Mouse (Mus musculus) right cerebral cortex, postnatal 14 days (tissue): Measurements from ENCODE around the gene Zfp292.
A peak's percentile ranks its signal among the peaks of the same experiment; 100 is the strongest.
"Not testable (repeated sequence)": the region's sequence is repeated elsewhere in the genome, so short reads cannot be mapped to it uniquely, and the experiment has no call there.

Experiments used
- DNase-seq: peaks from one replicate; pipeline ENCODE4 v3.0.0; 2022

Zfp292 gene

DNA sequence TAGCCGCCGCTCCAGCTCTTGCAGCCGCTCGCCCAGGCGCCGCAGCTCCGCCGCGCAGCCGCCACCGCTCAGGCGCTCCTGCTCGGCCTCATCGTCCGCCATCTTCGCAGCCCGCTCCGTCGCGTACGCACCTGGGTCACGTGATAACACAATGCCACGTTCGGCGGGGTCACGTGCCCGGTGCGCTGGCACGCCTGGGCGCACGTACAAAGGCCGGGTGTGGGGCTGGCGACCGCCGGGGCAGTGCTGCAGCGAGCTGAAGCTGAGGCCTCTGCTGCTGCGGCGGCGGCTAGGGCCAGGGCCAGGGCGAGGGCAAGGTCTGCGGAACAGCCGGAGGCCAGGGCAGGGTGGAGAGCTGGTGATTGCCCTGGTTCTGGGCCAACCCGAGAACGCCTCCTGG lies at the start of gene Zfp292:
Zfp292 (minus strand) TSS at position 143 of the 400 bp plus-strand sequence.
- peak; percentile 95 for DNase-seq

DNA sequence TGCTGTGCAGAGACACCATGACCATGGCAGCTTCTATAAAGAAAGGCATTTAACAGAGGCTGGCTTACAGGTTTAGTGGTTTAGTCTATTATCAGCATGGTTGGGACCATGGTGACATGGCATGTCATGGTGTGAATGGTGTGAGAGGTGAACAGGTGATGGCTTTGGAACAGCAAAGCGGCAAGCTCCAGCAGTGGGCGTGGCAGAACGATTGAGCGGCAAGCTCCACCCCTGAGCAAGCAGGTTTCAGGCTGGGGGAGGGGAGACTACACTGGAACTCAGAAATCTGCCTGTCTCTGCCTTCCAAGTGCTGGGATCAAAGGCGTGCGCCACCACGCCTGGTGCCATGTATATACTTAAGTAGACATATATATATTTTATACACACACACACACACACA lies 45.6 kb upstream of the Zfp292 start:
- not testable (repeated sequence) for DNase-seq

DNA sequence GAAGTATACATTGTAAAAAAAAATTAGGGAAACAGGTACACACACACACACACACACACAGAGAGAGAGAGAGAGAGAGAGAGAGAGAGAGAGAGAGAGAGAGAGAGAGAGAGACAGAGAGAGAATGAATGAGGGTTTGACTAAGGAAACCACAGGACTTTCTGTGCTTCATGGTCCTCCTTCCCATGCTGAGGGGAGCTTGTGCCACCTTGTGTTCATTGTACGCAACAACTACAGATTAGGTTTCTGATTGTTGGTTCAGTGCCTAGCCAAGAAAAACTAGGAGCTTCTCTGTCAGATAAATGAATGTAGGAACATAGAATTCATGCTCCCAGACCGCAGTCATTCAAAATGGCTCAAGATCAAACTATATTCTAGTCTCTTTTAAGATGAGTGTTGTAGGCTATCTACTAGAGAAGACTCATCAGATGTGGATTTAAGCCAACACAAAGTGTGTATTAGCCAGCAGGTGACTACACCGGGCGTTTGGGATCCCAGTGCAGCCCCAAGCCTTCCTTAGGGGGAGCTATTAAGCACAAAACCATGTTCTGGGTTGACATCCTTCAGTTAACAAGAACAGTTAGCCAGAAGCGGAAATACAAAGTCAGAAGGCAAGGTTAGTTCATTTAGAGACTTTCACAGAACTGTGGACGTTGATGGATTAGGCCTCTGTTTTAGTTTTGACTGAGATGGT lies 39.6 kb upstream of the Zfp292 start:
- peak; percentile 21 for DNase-seq

DNA sequence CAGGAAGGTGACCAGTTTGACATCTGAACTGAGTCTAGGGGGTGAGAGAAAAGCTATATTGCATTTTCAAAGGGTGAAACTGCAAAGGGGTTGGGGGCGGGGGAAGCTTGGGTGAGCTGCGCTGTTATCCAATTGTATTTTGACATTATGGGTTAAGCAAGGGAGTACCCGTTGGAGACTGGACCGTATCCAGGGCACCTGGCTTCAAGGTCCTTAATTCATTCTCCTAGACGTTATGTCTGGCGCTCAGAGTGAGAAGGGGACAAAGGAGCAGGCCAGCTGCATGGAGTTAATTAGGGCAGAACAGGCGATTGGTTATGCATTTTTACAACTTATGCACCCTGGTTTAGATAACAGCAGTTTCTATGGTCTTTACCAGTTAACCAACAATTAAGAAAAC lies 34.6 kb upstream of the Zfp292 start:
- DNase-seq, result no peak

DNA sequence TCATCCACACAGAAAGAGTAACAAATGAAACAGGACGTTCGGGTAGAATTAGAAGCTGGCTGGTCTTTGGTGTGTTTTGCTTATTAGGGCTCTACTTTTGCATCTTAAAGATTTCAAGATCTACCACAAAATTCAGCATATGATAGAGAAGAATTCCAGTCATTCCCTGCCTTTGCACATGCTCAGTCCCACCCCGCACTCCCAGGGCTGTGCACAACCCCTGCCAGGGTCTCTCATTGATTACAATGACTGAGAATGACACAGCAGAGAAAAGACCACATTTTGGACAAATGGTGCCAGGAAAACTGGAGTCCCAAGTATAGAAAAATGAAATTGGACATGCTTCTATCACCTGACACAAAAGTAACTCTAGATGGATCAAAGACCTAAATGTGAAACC lies 29.4 kb upstream of the Zfp292 start:
- DNase-seq, result no peak

DNA sequence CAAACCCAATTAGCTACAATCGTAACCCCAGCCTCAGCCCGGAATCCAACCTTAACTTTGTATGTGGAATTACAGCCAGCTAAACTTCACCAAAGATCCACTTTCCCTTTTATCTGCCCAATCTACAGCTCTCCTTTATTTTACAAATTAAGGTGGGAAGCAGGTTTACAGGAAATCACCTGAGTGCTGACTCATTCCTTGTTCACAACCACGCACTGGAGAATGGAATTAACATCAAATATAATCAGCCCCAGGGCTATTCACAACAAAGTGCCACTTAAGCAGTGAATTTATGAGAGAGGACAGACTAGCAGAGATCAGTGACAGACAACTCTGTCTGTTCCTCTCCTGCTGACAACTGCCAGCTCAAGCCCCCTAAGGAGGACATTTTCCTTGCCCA lies 28.6 kb upstream of the Zfp292 start:
- no peak for DNase-seq

DNA sequence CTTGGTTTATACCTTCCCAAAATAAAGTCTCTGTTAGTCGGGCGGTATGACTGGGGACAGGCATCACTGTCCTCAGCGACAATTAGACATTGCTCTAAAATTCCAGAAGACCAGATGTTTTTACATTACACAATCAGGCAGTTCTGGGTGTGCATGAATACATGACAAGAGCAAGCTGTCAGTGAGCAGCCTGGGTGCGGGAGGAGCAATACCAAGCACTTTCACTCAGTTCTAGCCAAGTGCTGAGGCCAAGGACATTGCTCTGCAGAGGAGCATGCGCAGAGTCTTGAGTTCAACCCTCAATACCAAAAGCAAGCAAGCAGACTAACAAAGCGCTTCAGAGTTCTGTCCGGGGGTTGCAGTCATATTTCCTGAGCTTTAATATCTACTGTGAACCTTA lies 25.4 kb upstream of the Zfp292 start:
- no peak for DNase-seq

DNA sequence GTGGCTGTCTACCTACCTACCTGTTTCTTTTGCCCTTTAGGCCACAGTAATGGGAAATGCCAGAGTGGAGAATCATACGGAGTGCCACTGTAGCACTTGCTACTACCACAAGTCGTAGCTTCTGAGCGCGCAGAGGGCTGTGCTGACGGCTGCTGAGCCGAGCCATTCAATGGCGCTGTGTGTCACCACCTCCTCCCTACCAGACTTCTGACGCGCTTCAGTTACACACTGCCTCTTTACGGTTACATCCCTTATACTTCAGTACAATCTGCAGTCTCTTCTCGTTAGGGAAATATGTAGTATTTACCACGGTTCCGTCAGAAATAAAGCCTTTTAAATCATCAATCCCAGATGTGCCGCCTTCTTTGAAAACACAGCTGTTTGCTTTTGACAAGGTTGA lies 24.3 kb upstream of the Zfp292 start:
- DNase-seq, result peak; percentile 12

DNA sequence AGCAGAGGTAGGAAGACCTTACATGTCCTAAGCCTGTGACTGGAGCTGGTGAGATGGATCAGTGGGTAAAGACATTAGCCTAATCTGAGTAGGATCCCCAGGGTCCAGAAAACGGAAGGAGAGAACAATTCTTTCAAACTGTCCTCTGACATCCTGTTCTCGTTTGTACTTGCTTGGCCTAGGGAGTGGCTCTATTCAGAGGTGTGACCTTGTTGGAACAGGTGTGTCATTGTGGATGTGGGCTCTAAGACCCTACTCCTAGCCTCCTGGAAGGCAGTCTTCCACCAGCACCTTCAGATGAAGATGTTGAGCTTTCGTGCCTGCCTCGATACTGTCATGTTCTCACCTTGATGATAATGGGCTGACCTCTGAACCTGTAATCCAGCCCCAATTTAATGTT lies 23.4 kb upstream of the Zfp292 start:
- DNase-seq, result no peak

DNA sequence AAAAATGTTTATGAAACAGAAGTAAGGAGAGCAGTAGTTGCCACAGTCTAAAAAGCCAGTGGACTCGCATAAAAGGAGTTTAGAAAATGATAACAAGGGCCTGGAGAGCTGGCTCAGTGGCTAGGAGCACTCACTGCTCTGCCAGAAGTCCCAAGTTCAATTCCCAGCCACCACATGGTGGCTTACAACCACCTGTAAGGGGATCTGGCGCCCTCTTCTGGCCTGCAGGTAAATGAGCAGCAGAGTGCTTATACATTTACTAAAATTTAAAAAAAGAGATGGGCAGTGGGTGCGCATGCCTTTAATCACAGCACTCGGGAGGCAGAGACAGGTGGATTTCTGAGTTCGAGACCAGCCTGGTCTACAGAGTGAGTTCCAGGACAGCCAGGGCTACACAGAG lies 22.6 kb upstream of the Zfp292 start:
- DNase-seq, result peak; percentile 13

DNA sequence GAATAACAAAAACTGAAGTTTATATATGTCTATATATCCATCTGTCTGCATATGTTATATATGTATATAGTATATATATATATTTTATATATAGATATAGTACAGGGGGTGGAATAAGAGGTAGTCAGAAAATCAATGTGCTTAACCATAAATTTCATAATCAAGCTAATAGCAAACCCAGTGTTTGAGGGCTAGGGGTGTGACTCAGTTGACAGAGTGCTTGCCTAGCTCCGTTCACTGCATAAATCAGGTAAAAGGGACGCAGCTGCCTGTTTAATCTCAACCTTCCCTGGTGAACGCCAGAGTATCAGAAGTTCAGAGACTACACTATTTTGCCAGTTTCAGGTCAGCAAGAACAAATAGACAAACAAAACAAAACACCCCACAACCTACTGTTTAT lies 18.8 kb upstream of the Zfp292 start:
- DNase-seq, result not testable (repeated sequence)

DNA sequence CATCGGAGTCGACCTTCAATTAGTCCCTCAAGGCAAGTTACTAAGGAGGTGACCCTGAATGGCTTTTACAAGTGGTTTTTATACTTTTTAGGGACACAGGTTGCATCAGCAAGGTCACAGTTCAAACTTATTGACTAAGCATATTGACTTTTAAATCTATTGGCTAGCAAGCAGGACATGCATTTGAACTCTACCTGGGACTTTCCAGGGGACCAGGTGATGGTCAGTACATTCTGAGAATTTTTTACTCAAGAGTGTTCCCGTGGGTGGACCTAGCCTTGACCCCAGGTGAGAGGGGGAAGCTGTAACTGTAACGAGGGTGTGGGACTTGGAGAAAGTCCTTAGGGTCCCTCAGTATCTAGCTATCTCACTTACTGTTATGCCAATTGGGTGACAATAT lies 18.4 kb upstream of the Zfp292 start:
- DNase-seq, result no peak

DNA sequence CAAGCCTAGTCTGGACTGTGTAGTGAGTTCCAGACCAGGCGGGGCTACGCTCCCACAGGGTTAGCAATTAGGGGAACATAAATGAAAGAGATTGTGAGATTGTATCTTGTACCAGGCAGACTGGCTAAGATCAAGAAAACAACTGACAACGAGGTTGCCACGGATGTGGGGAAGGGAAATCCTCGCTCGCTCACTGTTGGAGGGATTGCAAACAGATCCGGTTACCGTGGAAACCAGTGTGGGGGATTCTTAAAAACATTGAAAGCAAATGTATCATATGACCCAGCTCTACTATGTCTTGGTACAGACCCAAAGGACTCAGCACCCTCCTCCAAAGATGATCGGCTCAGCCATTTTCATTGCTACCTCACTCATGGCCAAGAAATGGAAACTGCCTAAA lies 17.4 kb upstream of the Zfp292 start:
- DNase-seq, result peak; percentile 30

DNA sequence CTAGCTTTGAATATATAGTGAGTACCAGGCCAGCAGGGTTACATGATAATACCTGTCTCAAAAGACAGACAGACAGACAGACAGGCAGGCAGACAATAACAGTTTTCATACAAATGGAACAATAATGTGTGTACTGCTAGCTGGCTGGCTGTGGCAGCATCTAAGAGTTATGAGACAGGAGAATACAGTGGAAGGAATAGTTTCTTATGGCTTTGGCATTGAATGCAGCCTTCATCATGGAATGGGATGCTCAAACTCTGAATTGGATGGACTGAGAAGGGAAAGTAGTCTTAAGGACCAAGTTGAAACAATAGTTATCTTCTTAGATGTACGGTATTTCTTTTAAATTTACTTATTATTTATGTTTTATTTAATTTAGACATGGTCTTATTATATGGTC lies 16.6 kb upstream of the Zfp292 start:
- DNase-seq, result no peak

DNA sequence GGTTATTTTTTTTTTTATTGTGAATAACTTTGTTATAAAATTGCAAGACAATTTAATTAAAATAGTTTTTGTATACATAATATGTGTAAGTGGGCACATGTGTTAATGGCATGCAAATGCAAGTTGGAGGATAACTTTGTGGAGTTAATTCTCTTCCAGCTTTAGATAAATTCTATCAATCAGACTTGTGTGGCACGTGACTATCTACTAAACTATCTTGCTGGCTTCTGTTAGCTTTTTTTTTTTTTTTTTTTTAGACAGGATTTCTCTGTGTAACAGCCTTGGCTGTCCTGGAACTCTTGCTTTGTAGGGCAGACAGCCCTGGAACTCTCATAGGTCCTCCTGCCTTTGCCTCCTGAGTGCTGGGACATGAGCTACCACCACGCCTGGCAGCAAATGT lies 15.7 kb upstream of the Zfp292 start:
- DNase-seq, result no peak

DNA sequence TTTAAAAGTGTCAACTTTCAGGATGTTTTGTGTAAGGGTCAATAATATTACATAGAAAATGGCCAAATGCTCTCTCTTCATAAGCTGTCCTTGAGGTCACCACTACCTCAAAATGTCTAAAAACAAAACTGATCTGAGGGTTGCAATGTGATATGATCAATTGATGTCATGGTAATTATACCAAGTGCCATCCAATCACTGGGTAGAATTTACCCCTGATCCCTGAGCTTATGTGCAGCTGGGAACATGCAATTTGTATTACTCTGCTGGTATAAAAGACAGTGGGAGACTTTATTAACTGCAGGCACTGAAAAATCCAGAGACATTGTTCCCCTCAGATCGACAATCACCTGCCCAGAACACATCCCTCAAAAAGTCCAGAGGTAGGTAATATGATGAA lies 10.7 kb upstream of the Zfp292 start, which contains the start of gene Cga:
Cga (plus strand) TSS at position 301 of the 400 bp plus-strand sequence.
- DNase-seq, result no peak

DNA sequence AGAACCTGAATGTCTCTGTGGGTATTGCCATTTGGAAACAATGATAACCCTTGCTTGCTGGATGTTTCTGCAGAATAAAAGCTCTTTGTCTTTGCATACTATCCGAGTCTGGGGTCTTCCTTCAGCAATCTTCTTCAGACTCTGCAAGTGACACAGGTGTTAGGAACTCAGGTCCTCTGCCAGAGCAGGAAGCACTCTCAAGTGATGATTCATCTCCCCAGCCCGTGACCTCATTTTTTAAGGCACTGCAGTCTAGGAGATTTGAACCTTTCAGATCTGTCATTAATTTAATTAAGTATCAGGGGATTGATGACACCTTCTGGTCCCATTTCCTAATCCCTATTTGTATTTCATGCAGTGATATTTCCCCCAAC lies 7.0 kb upstream of the Zfp292 start:
- DNase-seq, result no peak

DNA sequence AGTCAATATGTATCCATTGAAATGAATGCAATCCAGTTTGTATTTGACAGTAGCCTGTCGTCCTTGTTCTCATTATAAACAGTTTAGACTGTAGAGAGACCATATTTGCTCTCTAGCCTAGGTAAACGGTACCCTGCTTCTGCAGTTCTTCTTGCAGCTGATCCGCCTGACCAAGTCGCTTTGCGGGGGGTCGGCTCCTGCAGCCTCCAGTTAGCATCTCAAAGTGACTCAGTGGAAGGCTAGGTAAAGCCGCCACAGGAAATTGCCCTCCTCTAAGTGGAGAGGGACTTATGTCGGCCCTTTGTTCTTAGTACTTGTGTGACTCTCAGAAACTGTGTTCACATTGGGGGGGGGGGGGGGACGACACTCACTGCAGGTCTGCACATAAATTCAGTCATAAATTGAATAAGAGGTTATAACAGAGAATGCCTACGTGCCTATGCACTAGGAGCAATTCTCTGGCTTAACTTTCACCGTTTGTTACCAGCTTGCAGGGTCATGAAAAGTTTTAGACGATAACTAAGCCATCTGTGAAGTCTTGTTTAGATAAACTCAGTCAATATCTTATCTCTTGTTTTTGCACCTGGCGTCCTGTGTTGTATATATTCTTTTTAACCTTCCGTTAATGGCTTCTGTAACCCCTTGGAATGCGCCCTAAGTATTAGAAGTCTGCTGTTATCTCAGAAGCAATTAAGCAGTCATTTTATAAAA lies 6.5 kb upstream of the Zfp292 start:
- no peak for DNase-seq

DNA sequence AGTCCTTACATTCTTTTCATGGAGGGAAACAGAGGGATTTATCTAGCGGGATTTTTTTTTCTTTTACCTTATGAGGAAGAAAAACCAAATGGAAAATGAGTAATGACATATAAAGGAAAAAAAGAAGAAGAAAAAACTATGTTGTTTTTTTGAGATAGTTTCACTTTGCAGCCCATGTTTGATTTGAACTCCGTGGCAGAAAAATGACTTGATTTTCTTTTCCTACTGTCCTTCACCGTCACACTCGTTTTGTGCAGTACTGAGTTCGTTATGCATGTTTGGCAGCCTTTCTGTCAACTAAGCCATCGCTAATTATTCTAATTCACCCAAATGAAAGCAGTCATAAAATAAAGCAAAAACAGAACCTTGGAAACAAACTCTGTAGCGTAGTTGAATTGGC lies 4.5 kb upstream of the Zfp292 start:
- DNase-seq, result no peak

DNA sequence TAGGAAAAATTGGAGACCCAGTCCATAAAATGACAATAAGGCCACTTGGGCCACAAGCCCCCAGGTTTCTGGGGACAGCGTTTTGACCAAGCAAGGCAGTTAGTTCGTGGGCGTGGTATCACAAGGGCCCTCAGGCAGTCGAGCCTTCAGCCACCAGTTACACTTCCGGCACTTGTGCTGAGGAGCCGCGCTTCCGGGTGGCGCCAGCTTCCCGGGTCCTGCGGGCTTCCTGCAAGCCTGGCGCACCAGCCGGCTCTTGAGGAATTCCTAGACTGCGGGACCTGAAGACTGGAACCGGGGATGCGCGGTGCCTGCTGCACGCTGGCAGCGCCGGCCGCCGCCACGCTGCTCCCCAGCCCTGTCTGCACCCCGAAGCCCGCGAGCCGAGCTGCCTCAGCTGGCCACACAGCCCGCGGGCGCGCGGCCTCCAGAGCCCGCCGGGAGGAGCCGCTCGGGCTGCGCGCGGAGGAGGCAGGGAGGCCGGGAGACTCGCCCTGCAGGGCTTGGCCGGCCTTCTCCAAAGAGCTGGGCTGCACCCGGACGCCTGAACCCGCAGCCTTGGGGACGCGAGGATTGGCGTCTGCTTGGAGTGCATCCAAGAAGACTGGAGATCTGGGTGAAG lies 3.8 kb upstream of the Zfp292 start:
- peak; percentile 79 for DNase-seq

DNA sequence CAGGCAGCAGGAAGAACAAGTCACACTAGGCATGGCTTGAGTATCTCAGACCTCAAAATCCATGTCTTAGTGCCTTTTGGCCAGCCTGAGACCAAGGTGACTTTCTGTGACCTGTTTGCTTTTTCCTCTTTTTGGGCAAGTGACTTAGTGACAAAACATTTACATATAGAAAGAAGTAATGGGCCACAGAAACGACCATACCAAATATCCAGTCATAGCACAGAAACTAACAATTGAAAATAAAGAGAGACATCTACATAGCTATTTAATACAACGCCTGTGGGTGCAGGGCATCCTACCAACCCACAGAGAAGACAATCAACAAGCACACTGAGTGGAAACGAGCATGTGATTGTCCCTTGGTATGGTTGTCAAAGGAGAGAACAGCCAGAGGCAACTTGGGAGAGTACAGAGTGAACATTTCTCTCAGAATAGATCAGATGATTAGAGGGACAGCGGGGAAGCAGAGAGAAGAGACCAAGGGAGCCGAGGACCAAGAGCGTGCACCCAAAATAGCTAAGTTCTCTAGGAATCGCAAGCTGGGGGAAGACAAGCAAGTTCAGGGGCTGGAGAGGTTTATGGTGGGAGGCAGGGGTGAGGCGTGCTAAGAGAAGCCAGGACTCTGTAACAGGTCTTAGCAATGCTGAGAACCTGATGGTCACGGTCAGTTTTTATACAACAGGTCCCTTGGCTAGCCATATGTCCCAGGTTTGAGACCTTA lies 3.0 kb upstream of the Zfp292 start:
- DNase-seq, result no peak

DNA sequence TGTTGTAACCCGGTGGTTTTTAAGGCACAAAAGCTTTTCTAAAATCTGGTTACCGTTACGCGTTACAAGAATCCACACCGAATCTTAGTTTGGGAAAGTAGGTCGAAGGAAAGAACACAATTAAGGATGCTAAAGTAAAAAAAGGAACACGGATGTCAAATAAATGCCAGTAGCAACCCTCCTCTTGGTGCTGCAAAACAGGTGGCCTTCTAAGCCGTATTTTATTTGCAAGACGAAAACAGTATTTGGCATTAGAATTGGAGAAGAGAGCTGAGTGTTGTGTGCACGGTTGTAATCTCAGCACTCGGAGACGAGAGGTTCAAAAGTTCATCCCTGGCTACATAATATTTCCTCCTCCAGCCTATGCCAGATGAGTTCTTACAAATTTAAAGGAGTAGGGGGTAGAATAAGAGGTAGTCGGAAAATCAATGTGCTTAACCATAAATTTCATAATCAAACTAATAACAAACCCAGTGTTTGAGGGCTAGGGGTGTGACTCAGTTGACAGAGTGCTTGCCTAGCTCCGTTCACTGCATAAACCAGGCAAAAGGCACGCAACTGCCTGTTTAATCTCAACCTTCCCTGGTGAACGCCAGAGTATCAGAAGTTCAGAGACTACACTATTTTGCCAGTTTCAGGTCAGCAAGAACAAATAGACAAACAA lies 738 bp upstream of the Zfp292 start:
- DNase-seq, result no peak

DNA sequence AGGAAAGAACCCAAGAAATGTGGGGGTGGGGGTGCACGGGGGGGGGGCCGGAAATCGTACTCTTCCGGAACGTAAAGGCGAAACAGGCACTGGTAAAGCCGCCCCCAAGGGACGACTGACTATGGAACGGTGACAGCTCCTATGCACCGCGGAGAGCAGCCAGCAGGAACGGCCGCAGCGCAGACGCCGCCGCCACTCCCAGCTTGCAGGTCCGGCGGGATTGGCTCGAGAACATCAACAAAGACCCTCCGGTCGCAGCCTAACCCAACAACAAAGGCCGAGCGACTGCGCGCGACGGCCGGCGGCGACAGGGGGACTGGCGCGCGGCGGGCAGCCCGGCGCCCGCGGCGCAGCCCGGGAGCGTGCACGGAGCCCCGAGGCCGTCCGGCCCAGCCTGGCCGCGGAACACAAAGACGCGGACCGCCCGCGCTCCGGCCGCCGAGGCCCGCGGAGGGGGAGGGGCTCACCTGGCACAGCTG lies 430 bp downstream of the Zfp292 start:
- DNase-seq, result peak; percentile 52
